Mouse (Mus musculus): ENCODE measurements around the gene Msrb3.
A peak's percentile ranks its signal among the peaks of the same experiment; 100 is the strongest.

Gene Msrb3

GRCm38 (mm10) chr10:120898785-120899762, at the start of gene Msrb3:
Msrb3 (minus strand) TSS chr10:120899101.
- DNase-seq (ENCODE audit: low read depth, low spot score) = no peak

- no peak for DNase-seq (ENCODE audit: low read depth, low spot score)
Observed at GRCm38 (mm10) chr10:120948461-120948860, 49.6 kb upstream of the Msrb3 start.

GRCm38 (mm10) chr10:120947842-120948241, 48.9 kb upstream of the Msrb3 start:
- DNase-seq (ENCODE audit: low read depth, low spot score) = no peak

GRCm38 (mm10) chr10:120946847-120947246, 47.9 kb upstream of the Msrb3 start:
- no peak for DNase-seq (ENCODE audit: low read depth, low spot score)

GRCm38 (mm10) chr10:120938904-120939208, 40.0 kb upstream of the Msrb3 start:
- no peak for DNase-seq (ENCODE audit: low read depth, low spot score)

DNA sequence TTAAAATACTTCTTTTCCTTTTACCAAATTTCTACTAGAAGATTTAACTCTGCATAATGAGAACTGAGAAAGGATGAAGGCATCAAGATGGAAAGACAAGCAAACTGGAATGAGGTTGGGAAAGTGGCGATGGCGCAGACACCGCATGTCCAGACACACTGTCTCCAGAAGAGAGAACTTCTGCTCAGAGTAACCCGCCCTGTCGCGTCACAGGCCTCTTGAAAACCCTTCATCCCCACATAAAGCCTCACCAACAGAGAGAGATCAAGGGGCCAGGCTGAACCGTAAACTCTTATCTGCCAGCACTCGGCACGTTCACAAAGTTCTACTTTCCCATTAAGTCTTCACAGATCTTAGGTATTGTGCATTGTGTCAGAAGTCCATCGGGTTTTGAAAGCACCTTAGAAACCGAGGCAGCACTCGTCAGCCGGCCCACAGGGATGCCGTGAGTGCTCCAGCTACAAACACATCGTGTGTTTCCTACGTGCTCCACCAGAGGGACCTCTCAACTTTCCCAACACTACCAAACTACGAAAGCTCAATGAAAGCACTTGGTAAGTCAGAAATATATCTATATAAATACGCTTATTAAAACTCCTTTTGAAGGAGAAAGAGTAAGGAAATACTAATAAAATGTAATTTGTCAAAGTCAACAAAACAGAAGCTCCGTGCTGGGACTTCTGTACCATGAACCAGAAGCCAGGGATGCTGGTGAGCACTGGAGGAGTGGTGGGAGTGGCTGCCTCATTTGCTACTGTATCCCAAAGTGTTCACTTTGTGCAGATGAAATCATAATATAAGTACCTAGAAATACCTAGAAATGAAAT, 39.4 kb upstream of the Msrb3 start:
- peak; percentile 29 for DNase-seq (ENCODE audit: low read depth, low spot score)

DNA sequence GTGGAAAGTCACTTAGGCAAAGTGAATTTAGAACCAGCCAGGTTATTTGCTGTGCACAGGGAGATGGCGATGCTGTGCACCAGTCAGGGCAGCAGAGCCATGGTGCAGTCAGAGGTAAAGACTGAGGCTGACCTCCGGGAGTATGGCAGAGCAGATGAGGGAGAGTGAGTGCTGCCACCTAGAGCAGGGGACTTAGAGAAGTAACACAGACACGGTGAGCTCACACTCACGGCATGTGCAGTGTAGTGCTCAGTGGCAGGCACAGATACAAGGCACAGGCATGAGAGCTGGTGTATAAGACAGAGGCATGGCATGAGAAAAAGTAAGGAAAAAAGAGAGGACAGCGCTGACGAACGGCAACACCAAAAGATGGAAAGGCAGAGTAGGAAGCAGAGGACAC, 30.6 kb upstream of the Msrb3 start:
- no peak for DNase-seq (ENCODE audit: low read depth, low spot score)

DNA sequence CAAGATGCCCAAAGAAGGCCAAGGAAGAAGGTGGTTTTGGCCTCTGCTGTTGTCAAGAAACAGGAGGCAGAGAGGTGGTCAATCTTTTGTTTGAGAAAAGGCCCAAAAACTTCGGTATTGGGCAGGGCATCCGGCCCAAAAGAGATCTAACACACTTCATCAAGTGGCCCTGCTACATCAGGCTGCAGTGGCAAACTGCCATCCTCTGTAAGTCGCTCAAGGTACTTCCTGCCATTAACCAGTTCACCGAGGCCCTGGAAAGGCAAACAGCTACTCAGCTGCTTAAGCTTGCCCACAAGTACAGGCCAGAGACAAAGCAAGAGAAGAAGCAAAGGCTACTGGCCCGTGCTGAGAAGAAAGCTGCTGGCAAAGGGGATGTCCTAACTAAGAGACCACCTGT, 29.3 kb upstream of the Msrb3 start:
- DNase-seq (ENCODE audit: low read depth, low spot score) = no peak

- DNase-seq (ENCODE audit: low read depth, low spot score) = no peak
Observed at GRCm38 (mm10) chr10:120926156-120926555, 27.3 kb upstream of the Msrb3 start.

DNA sequence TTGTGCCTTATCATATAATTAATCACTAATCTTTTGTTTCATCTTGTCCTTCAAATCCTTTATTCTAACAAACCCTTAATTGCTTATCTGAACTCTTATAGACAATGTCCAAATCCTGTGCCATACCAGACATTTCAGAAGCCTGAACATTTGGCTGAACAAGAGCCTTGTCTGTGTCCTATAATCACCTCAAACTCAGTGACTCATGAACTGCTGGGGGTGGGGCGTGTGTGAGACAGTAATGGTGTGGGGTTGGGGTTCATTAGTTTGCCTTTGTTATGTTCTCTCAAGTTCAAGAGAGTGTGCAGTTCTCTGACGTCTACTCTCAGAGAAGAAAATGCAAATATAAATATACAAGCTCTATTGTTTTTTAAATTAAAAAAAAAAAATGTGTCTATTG, 22.6 kb upstream of the Msrb3 start:
- no peak for DNase-seq (ENCODE audit: low read depth, low spot score)

- no peak for DNase-seq (ENCODE audit: low read depth, low spot score)
Observed at GRCm38 (mm10) chr10:120920604-120921003, 21.7 kb upstream of the Msrb3 start.

- DNase-seq (ENCODE audit: low read depth, low spot score) = peak; percentile 41
Observed at GRCm38 (mm10) chr10:120916250-120916649, 17.3 kb upstream of the Msrb3 start.

GRCm38 (mm10) chr10:120914948-120915631, 16.2 kb upstream of the Msrb3 start:
- no peak for DNase-seq (ENCODE audit: low read depth, low spot score)

DNA sequence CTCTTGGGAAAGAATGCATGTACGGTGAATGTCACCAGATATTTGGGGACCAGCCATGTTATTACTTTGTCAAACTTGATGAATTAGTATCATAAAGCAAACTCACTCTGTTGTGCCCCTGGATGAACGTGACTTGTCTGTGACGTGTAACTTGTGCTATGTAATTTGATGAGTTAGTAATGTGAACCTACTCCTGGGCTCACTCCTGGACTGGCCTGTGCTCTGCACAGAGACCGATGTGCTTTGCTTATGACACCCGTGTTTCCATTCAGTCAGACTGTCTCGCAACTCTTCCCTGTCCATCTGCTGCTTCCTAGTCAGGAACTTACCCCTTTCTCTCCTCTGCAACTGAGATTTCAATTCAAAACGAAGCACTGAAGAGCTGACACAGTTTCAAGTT, 15.4 kb upstream of the Msrb3 start:
- no peak for DNase-seq (ENCODE audit: low read depth, low spot score)

DNA sequence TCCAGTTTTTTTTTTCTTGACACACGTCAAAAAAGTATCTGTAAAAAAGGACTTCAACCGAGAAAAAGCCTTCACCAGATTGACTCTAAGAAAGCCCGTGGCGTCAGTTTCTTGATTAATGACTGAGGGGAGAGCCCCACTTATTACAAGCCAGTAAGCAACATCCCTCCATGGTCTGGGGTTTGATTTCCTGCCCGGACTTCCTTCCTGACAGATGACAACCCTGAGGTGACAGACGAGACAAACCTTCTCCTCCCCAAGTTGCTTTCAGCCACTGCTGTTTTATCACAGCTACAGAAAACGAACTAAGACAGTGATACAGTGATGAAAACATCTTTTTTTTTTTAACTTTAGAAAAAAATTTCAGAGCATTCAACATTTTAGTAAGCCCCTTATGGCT, 14.9 kb upstream of the Msrb3 start:
- DNase-seq (ENCODE audit: low read depth, low spot score) = peak; percentile 43

DNA sequence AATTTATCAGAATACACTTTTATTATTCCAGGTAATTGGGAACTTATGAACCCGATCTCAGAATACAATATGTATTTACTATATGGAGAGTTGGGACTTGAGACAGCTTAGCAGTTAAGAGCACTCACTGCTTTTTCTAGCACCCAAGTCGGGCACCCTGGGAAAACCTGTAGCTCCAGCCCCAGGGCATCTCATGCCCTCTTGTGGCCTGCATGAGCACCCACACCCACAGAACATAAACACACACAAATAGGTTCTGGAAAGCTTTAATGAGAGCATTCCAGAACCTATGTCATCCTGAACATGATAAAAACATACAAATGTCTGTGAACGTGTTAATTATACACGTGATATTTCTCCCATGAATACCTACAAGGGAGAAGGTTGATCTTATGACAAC, 13.1 kb upstream of the Msrb3 start:
- peak; percentile 32 for DNase-seq (ENCODE audit: low read depth, low spot score)

DNA sequence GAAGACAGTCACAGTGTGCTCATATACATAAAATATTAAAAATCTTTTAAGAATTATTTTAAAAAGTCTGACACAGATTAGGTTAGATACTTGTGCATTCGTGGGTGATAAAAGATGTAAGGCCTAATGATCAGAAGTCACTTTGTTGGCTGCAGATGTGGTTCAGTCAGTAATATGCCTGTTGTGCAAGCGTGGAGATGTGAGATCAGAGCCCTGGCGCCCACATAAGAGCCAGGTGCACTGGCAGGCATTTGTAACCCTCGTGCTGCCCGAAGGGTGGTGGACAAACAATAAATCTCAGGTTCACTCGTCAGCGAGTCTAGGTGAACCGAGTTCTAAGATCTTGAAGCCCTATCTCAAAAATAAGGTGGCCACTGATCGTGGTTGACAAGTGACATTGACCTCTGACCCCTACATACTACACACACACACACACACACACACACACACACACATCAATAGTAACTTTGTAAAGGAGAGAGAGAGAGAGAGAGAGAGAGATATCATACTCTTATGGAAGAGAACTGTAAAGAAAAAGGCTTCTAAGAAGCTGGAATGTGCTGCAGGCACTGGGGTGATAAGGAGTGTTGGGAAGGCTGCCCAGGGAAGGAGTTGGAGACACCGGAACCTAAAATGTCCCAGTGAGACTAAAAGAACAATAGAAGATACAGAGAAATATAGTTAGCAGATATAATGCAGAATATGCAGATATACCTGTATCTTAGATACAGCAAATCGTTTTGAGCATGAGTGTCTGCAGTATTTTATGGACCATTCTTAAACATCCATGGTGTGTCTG, 10.1 kb upstream of the Msrb3 start:
- no peak for DNase-seq (ENCODE audit: low read depth, low spot score)

DNA sequence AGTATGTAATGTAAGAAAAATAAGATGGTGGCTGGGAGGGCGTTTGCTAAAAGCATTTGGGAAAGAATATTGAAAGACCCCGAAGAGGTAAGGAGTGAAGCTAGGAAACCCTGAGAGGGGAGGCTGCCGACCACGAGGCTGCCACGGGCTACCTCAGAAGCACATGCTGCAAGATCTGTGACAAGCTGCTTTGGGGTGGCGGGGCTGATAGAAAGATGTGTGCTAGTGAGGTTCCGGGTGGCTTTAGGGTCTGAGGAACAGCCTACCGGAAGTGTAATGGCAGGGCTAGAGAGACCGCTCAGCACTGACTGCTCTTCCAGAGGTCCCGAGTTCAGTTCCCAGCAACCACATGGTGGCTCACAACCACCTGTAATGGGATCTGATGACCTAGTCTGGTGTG, 5.8 kb upstream of the Msrb3 start:
- no peak for DNase-seq (ENCODE audit: low read depth, low spot score)

GRCm38 (mm10) chr10:120903843-120904468, 5.1 kb upstream of the Msrb3 start:
- DNase-seq (ENCODE audit: low read depth, low spot score) = peak; percentile 52

DNA sequence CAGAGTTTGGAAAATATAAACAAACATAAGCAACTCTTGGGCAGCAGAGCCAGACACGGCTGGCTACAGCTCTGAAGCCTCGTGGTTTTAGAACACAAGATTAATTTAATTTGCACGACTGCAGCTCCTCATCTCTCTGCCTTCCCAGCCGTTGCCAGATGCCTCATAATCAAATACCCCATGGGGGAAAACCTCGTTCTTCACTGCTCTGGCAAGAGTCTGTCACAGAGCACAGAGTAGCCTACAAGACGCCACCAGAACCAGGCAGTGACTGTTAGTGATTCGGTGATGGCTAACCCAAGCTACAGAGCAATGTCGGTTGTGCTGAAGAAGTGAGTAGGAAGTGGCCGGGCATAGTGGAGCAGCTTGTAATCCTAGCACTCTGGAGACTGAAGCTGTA, 2.8 kb upstream of the Msrb3 start:
- DNase-seq (ENCODE audit: low read depth, low spot score) = no peak

DNA sequence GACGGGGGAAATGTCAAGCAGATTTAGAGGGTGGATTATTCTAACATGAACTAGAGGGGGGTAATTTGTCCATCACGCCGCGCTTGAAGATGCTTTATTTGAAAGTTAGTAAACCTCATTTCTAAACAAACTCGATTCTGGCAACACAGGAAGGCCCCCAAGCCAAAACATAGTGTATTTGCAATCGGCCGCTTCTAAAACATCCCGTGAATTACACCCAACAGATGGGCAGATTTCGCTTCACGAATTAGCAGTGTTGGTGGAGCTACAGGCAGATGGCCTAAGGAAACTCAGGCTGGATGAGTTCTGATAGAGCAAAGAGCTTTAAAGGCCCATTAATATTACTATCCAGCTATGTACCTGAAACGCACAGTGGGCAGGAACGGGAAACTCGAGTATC, 1.2 kb upstream of the Msrb3 start:
- no peak for DNase-seq (ENCODE audit: low read depth, low spot score)

Measured in A20 (cell line).